Mouse (Mus musculus): ENCODE results near the gene Tecpr2. TPM values are rescaled to one million over a fixed set of nuclear protein-coding genes. Genes with fewer than 3 reads are reported as not detected.

Tecpr2 gene
- polyA plus RNA-seq, 1 experiment from 2014 or later = 2.3 TPM

DNA sequence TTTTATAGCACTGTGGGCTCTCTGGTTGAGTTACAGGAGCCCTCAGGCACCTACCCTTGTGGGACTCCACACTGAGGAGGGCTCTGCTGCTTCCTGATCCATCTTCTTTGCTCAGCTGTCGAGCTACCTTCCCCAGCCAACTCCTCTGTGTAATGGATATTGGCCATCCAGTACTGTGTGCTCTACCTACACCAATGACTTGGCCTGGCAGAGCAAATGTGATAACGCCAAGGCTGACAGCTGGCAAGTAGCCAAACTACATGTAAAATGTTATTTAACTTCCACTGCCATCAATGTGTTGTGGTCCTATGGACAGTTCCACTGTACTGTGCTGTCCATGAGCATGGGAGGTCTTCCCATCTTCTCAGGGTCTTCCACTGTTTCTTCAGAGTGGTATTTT lies 72.9 kb downstream of the Tecpr2 start:
- Histone ChIP-seq H3K9ac (ENCODE audit: low read length) (no peak overlapping the region), H3K4me3 (ENCODE audit: control insufficient read depth in 1 of 2, insufficient read depth in 1 of 2, low read depth in 1 of 2, low read length in 2 of 2) (no peak overlapping the region), H3K4me2 (ENCODE audit: low read length) (no peak overlapping the region), H3K9me3 (ENCODE audit: control insufficient read depth, low read length) (no peaks in the 10 kb centered on the region), H3K27ac (replicated peaks in 1 of 2; ENCODE audit: control insufficient read depth in 1 of 2, insufficient read depth in 1 of 2, low read depth in 2 of 2, low read length in 2 of 2) (no peak overlapping the region), H3K36me3 (ENCODE audit: control insufficient read depth, insufficient read depth, low read length) (peaks cover 15% of the 10 kb centered on the region), H3K4me1 (ENCODE audit: control insufficient read depth in 2 of 2, insufficient read depth in 2 of 2, low read length in 2 of 2) (peaks cover 0 to 6% of the 10 kb centered on the region in 2 experiments; a peak in 2 of 4 replicates), H3K27me3 (ENCODE audit: control insufficient read depth, insufficient read depth, low read length) (no peaks in the 10 kb centered on the region)
- WGBS = 39% methylated on average over 2 of the region's 2 CpGs
- no peak for ATAC-seq (ENCODE audit: insufficient number of reproducible peaks, insufficient read depth, low FRiP score, low read depth)

DNA sequence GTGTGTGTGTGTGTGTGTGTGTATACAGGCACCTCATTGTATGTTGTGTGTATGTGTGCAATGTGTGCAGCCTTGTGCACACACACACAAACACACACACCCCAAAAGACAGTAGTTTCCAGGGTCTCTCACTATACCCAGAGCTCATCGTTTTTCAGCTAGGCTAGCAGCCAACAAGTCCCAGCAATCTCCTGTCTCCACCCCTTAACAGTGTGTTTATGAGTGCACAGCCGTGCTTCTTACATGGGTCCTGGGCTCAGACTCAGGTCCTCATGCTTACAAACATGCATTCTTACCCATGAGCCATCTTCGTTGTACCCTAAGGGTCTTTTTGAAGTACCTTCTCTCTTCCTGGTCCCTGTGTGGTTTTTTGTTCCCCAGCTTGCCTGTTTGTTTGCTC lies 76.4 kb downstream of the Tecpr2 start:
- Histone ChIP-seq H3K36me3 (ENCODE audit: control insufficient read depth, insufficient read depth, low read length) (peaks cover 28% of the 10 kb centered on the region), H3K4me1 (ENCODE audit: control insufficient read depth in 2 of 2, insufficient read depth in 2 of 2, low read length in 2 of 2) (peaks cover 0 to 6% of the 10 kb centered on the region in 2 experiments; a peak in 2 of 4 replicates), H3K9ac (ENCODE audit: low read length) (no peak overlapping the region), H3K4me3 (ENCODE audit: control insufficient read depth in 1 of 2, insufficient read depth in 1 of 2, low read depth in 1 of 2, low read length in 2 of 2) (no peak overlapping the region), H3K27me3 (ENCODE audit: control insufficient read depth, insufficient read depth, low read length) (no peaks in the 10 kb centered on the region), H3K9me3 (ENCODE audit: control insufficient read depth, low read length) (no peaks in the 10 kb centered on the region), H3K27ac (replicated peaks in 1 of 2; ENCODE audit: control insufficient read depth in 1 of 2, insufficient read depth in 1 of 2, low read depth in 2 of 2, low read length in 2 of 2) (no peak overlapping the region), H3K4me2 (ENCODE audit: low read length) (no peak overlapping the region)
- no peak for ATAC-seq (ENCODE audit: insufficient number of reproducible peaks, insufficient read depth, low FRiP score, low read depth)
- 59% methylated on average over 3 of the region's 3 CpGs for WGBS

DNA sequence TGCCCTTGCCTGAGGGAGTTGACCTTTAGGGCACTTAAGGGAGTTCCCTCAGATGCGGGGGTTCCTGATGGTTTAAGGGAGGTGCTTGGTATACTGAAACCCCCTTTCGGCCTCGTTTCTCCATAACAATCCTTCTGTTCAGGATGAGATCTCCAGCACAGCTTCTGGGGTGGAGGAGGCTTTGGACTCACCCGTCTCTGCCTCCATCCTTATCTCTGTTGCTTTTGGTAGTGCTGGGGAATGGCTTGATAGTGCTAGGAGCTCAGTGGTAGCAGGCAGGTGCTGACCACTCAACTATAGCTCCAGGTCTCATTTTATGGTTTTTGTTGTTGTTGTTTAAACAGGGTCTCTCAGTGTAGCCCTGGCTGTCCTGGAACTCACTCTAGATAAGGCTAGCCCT lies 77.0 kb downstream of the Tecpr2 start:
- Histone ChIP-seq H3K9ac (ENCODE audit: low read length) (no peak overlapping the region), H3K4me3 (ENCODE audit: control insufficient read depth in 1 of 2, insufficient read depth in 1 of 2, low read depth in 1 of 2, low read length in 2 of 2) (no peak overlapping the region), H3K4me1 (ENCODE audit: control insufficient read depth in 2 of 2, insufficient read depth in 2 of 2, low read length in 2 of 2) (peaks cover 0 to 6% of the 10 kb centered on the region in 2 experiments; a peak in 2 of 4 replicates), H3K27ac (replicated peaks in 1 of 2; ENCODE audit: control insufficient read depth in 1 of 2, insufficient read depth in 1 of 2, low read depth in 2 of 2, low read length in 2 of 2) (no peak overlapping the region), H3K27me3 (ENCODE audit: control insufficient read depth, insufficient read depth, low read length) (no peaks in the 10 kb centered on the region), H3K9me3 (ENCODE audit: control insufficient read depth, low read length) (no peaks in the 10 kb centered on the region), H3K4me2 (ENCODE audit: low read length) (no peak overlapping the region), H3K36me3 (ENCODE audit: control insufficient read depth, insufficient read depth, low read length) (peaks cover 30% of the 10 kb centered on the region)
- no peak for ATAC-seq (ENCODE audit: insufficient number of reproducible peaks, insufficient read depth, low FRiP score, low read depth)
- WGBS = 64% methylated on average over 4 of the region's 4 CpGs

DNA sequence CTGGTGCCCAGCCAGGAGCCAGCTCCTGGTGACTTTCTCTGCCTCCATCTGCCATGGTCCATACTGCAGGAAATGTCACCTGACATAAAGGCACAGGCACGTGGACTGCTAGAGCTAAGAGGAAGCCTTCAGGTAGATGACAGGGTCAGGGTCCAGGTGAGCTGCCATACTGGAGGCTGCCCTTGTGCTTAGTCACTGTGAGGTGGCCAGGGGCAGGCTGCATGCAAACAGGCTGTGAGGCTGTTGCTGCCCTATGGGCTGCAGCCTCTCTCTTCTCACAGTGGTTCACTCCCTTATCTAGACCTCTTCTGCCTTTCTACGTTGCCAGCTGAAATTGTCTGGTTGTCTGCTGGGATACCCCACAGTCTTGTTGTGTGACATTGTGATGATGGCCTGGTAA lies 78.1 kb downstream of the Tecpr2 start:
- no peak overlapping the region for H3K4me2 ChIP-seq (ENCODE audit: low read length)
- no peaks in the 10 kb centered on the region for H3K9me3 ChIP-seq (ENCODE audit: control insufficient read depth, low read length)
- no peaks in the 10 kb centered on the region for H3K27me3 ChIP-seq (ENCODE audit: control insufficient read depth, insufficient read depth, low read length)
- H3K9ac ChIP-seq (ENCODE audit: low read length) = no peak overlapping the region
- H3K27ac ChIP-seq (replicated peaks in 1 of 2; ENCODE audit: control insufficient read depth in 1 of 2, insufficient read depth in 1 of 2, low read depth in 2 of 2, low read length in 2 of 2) = no peak overlapping the region
- no peak for ATAC-seq (ENCODE audit: insufficient number of reproducible peaks, insufficient read depth, low FRiP score, low read depth)
- H3K36me3 ChIP-seq (ENCODE audit: control insufficient read depth, insufficient read depth, low read length) = peaks cover 30% of the 10 kb centered on the region
- no peak overlapping the region for H3K4me3 ChIP-seq (ENCODE audit: control insufficient read depth in 1 of 2, insufficient read depth in 1 of 2, low read depth in 1 of 2, low read length in 2 of 2)
- H3K4me1 ChIP-seq (ENCODE audit: control insufficient read depth in 2 of 2, insufficient read depth in 2 of 2, low read length in 2 of 2) = 0 out of 4 replicates have a peak, but pooled peaks cover 0 to 3% of the 10 kb centered on the region in 2 experiments
- 53% methylated on average over 2 of the region's 2 CpGs for WGBS

DNA sequence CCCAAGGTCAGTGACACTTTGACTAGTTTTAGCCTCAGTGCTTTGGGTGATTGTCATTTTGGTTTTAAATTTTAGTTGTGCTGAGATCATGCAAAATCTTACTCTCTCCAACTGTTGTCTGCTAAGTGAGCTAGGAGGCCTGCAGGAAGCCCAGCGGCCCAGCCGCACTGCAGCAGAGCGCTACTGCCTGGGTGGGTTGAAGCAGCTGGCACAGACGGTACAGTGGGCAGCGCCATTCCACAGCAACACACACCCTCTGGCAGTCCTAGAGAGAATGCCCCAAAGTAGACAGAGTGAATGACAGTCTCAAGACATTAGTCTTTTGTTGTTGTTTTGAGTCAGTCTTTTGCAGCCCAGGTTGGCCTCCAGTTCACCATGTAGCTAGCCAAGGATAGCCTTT lies 81.3 kb downstream of the Tecpr2 start:
- Histone ChIP-seq H3K9me3 (ENCODE audit: control insufficient read depth, low read length) (no peaks in the 10 kb centered on the region), H3K36me3 (ENCODE audit: control insufficient read depth, insufficient read depth, low read length) (peaks cover 58% of the 10 kb centered on the region), H3K9ac (ENCODE audit: low read length) (no peak overlapping the region), H3K27ac (replicated peaks in 1 of 2; ENCODE audit: control insufficient read depth in 1 of 2, insufficient read depth in 1 of 2, low read depth in 2 of 2, low read length in 2 of 2) (no peak overlapping the region), H3K4me2 (ENCODE audit: low read length) (no peak overlapping the region), H3K4me3 (ENCODE audit: control insufficient read depth in 1 of 2, insufficient read depth in 1 of 2, low read depth in 1 of 2, low read length in 2 of 2) (no peak overlapping the region), H3K4me1 (ENCODE audit: control insufficient read depth in 2 of 2, insufficient read depth in 2 of 2, low read length in 2 of 2) (0 out of 4 replicates have a peak, but pooled peaks cover 0 to 4% of the 10 kb centered on the region in 2 experiments), H3K27me3 (ENCODE audit: control insufficient read depth, insufficient read depth, low read length) (no peaks in the 10 kb centered on the region)
- no peak for ATAC-seq (ENCODE audit: insufficient number of reproducible peaks, insufficient read depth, low FRiP score, low read depth)
- 94% methylated on average over 5 of the region's 5 CpGs for WGBS

DNA sequence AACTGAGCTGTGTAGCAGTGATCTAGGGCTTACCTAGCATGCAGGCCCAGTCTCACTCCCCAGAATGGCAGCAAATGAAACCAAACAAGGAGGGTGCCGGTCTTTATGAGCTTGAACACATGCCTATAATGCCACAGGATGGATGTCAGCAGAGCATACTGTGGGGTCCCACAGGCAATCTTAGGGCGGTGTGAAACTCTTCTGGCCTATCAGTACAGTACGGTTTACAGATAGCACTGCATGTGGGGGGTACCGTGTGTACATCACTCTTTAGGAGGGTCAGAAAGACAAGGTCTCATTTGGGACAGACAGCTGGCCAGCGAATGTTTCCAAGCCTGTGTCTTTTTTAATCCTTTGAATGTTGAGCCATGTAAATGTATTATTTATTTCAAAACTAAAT lies 82.9 kb downstream of the Tecpr2 start:
- Histone ChIP-seq H3K27ac (replicated peaks in 1 of 2; ENCODE audit: control insufficient read depth in 1 of 2, insufficient read depth in 1 of 2, low read depth in 2 of 2, low read length in 2 of 2) (no peak overlapping the region), H3K27me3 (ENCODE audit: control insufficient read depth, insufficient read depth, low read length) (no peaks in the 10 kb centered on the region), H3K4me2 (ENCODE audit: low read length) (no peak overlapping the region), H3K36me3 (ENCODE audit: control insufficient read depth, insufficient read depth, low read length) (peaks cover 74% of the 10 kb centered on the region), H3K4me1 (ENCODE audit: control insufficient read depth in 2 of 2, insufficient read depth in 2 of 2, low read length in 2 of 2) (0 out of 4 replicates have a peak, but pooled peaks cover 0 to 2% of the 10 kb centered on the region in 2 experiments), H3K4me3 (ENCODE audit: control insufficient read depth in 1 of 2, insufficient read depth in 1 of 2, low read depth in 1 of 2, low read length in 2 of 2) (no peak overlapping the region), H3K9me3 (ENCODE audit: control insufficient read depth, low read length) (no peaks in the 10 kb centered on the region), H3K9ac (ENCODE audit: low read length) (no peak overlapping the region)
- no peak for ATAC-seq (ENCODE audit: insufficient number of reproducible peaks, insufficient read depth, low FRiP score, low read depth)
- WGBS = 83% methylated on average over 5 of the region's 5 CpGs

DNA sequence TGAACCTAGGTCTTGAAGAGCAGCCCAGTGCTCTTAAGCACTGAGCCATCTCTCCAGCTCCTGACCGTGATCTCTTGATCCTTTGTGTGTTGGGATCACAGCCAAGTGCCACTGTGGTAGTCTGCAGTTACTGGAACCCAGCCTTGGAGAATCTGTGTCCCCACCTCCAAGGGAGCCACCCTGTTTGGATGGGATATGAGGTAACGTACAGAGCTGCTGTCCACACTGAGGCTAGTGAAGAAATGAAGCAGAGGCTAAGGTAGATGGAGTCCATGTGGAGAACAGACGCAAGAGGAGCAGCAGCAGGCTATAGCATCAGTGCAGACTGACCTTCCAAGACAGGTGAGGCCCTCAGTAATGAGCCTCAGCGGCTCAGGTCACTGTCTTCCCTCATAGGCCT lies 84.8 kb downstream of the Tecpr2 start:
- peaks cover 61% of the 10 kb centered on the region for H3K36me3 ChIP-seq (ENCODE audit: control insufficient read depth, insufficient read depth, low read length)

DNA sequence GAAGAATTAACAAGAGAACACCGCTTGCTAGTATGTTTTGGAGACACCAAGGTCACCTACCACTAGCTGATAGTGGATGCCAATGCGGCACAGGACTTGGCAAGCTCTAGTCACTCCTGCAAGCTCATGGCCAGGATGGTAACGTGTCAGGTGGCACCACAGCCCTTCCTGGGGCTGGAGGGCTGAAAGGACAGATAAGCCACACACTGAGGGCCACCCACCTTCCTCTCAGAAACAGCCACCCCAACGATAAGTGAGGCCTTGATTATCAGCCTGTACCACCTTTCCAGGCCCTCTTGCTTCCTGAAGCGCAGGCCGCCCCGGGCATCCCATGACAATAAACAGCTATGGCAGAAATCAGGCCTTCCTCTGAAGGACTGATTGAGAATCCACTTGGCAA lies 85.2 kb downstream of the Tecpr2 start:
- H3K4me2 ChIP-seq (ENCODE audit: low read length) = no peak overlapping the region
- WGBS = 64% methylated on average over 7 of the region's 7 CpGs
- H3K27ac ChIP-seq (replicated peaks in 1 of 2; ENCODE audit: control insufficient read depth in 1 of 2, insufficient read depth in 1 of 2, low read depth in 2 of 2, low read length in 2 of 2) = no peak overlapping the region
- no peaks in the 10 kb centered on the region for H3K27me3 ChIP-seq (ENCODE audit: control insufficient read depth, insufficient read depth, low read length)
- no peak for ATAC-seq (ENCODE audit: insufficient number of reproducible peaks, insufficient read depth, low FRiP score, low read depth)
- peaks cover 57% of the 10 kb centered on the region for H3K36me3 ChIP-seq (ENCODE audit: control insufficient read depth, insufficient read depth, low read length)
- no peak overlapping the region for H3K4me3 ChIP-seq (ENCODE audit: control insufficient read depth in 1 of 2, insufficient read depth in 1 of 2, low read depth in 1 of 2, low read length in 2 of 2)
- H3K4me1 ChIP-seq (ENCODE audit: control insufficient read depth in 2 of 2, insufficient read depth in 2 of 2, low read length in 2 of 2) = peaks cover 7 to 8% of the 10 kb centered on the region in 2 experiments
- no peak overlapping the region; the same call in 1 of the 2 replicates for H3K9ac ChIP-seq (ENCODE audit: low read length)
- no peaks in the 10 kb centered on the region for H3K9me3 ChIP-seq (ENCODE audit: control insufficient read depth, low read length)

More for the DNA sequence above, 84.8 kb downstream of the Tecpr2 start:
- WGBS = 86% methylated on average over 4 of the region's 4 CpGs
- Histone ChIP-seq H3K27ac (replicated peaks in 1 of 2; ENCODE audit: control insufficient read depth in 1 of 2, insufficient read depth in 1 of 2, low read depth in 2 of 2, low read length in 2 of 2) (no peak overlapping the region), H3K4me3 (ENCODE audit: control insufficient read depth in 1 of 2, insufficient read depth in 1 of 2, low read depth in 1 of 2, low read length in 2 of 2) (no peak overlapping the region), H3K27me3 (ENCODE audit: control insufficient read depth, insufficient read depth, low read length) (no peaks in the 10 kb centered on the region), H3K9me3 (ENCODE audit: control insufficient read depth, low read length) (no peaks in the 10 kb centered on the region), H3K4me1 (ENCODE audit: control insufficient read depth in 2 of 2, insufficient read depth in 2 of 2, low read length in 2 of 2) (peaks cover 5 to 7% of the 10 kb centered on the region in 2 experiments), H3K9ac (ENCODE audit: low read length) (no peak overlapping the region), H3K4me2 (ENCODE audit: low read length) (no peak overlapping the region)
- ATAC-seq (ENCODE audit: insufficient number of reproducible peaks, insufficient read depth, low FRiP score, low read depth) = no peak
